Mouse (Mus musculus): Measurements from ENCODE around the gene Olfr340.
"Not testable (repeated sequence)": the region's sequence is repeated elsewhere in the genome, so short reads cannot be mapped to it uniquely, and the experiment has no call there.

Gene Olfr340

DNA sequence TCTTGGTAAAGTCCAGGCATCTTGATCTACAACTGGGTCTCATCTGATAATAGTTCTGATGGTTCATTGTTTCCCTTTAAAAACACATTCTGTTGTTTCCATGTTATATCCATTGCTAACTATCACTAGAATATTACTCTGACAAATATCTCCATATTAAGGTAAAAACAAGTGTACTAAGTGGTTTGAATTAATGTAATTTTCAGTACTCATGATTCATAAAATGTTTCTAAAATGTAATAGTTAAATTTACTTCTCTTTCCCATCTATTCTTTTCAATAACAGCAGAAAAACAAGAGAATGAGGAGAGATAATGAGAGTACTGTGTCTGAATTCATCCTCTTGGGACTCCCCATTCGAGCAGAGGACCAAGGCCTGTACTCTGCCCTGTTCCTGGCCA is at the start of gene Olfr340:
Gene Olfr340 (plus strand): TSS at position 301 of the 400 bp plus-strand sequence.
- no peak for DNase-seq (ENCODE audit: low read depth, low spot score)

DNA sequence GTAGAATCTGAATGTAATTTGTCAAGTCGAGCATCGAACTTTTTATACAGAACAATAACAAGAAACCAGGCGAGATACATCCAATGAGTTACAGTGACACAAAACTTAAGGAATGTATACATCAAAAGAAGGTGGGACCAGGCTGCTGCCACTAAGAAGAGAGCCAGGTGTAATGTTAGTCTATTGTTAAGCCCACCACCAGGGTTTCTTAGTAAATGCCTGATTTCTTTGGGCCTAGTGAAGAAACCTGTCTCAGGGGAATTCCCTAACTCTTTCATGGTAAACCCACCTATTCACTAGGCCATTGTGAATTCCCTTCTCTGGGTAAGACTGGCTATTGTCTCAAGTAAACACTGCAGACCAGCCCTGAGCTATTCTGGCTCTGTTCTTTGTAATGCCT is 37.2 kb upstream of the Olfr340 start:
- not testable (repeated sequence) for DNase-seq (ENCODE audit: low read depth, low spot score)

DNA sequence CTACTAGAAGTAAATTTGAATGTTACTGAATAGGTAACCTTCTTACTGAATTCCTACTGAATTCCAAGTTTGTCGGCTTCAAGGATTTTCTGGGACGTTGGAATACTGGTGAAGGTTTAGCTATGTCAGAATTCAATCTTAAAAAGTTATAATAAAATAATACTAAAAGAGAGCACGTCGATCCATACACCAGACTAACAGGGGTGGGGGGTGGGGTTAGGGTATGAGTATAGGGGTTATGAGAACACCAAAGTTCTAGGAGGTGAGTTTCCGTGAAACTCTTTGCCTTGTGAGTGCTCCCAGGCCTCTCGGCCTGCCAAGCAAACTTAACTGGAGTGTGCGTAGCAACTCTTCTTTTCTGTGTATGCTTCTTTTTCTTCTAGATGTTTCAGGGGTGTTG is 36.8 kb upstream of the Olfr340 start:
- DNase-seq (ENCODE audit: low read depth, low spot score) = not testable (repeated sequence)

DNA sequence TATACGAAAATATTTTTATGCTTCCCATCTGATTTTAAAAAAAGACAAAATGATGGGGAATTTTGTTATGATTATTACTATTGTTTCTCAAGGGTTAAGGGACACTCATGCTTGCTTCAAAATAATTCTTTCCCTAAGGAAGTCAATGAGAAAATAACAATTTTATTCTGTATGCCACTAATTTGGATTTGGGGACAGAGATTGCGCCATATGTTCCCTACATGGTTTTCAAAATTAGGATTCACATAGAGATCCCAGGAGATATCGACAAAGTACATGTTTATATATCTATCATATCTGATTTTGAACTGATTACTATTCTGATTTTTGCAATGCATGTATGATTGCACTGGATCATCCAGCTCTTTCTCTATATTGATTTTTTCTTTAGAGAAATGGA is 33.7 kb upstream of the Olfr340 start, which contains the start of gene Olfr339:
Gene Olfr339 (plus strand): TSS at position 301 of the 400 bp plus-strand sequence.
- DNase-seq (ENCODE audit: low read depth, low spot score) = no peak

DNA sequence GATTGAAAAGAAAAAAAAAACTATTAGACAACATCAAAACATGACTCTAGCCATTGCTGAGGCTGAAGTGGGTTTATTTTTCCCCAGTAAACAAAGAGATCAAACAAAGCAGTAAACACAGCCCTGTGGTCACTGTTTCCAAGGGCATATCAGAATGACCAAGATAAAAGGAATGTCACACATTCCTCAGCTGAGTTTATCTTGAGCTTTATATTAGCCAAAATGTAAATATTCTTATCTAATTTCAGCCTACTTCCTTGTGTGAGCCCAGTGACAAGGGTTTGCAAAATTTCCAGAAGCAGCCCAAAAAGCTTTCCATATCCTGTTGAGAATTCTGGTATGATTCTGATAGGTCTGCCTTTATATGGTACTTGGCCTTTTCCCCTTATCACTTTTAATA is 21.2 kb downstream of the Olfr340 start:
- DNase-seq (ENCODE audit: low read depth, low spot score) = no peak

DNA sequence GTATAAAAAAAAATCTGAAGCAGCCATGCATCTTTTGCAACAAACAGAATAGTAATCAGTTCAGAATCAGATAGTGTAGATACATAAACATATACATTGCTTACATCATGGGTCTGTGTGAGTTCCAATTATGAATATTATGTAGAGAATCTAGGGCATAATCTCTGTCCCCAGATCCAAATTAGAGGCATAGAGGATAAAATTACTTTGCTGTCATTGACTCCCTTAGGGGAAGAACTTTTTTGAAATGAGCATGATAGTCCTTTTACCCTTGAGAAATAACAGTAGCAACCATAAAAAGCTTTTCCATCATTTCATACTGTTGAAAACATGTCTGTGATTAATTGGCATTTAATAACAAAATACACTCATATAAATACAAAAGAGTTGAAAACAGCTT is 30.0 kb downstream of the Olfr340 start, which contains the start of gene Olfr341:
Gene Olfr341 (minus strand): TSS at position 101 of the 400 bp plus-strand sequence.
- no peak for DNase-seq (ENCODE audit: low read depth, low spot score)

Data from 3T3-L1 (cell line).